ENCODE assay signal across 9 mouse cellular contexts in genomic region chr2:135361798-135362197, GRCm38 (mm10).
A peak's percentile ranks its signal among the peaks of the same experiment; 100 is the strongest.
DNase-seq lines count a peak whose midpoint lies in the region; ATAC-seq and TF ChIP-seq lines count a peak whose summit lies in the region.
"Had no signal": no experiment of that assay in that cellular context is flagged by ENCODE, and none has a peak within 500 bp of the region (broad histone marks: within the 10 kb centered on the region; RNA-seq: fewer than 3 reads in every experiment).

No protein-coding gene starts in this region.

- no peak overlapping the region for H3K4me2 ChIP-seq in heart, embryonic 11.5 days
- no peak overlapping the region for H3K4me2 ChIP-seq in midbrain, embryonic 15.5 days
- H3K4me2 ChIP-seq: limb, embryonic 13.5 days had no signal

- H3K36me3 ChIP-seq in heart, adult 2 months (ENCODE audit: control insufficient read depth, insufficient read depth, low read length): no peaks in the 10 kb centered on the region; the same call in 1 of the 2 replicates
- no peaks in the 10 kb centered on the region for H3K36me3 ChIP-seq in heart, embryonic 11.5 days (ENCODE audit: control insufficient read depth, insufficient read depth, low read length)
- H3K36me3 ChIP-seq in testis, adult 2 months (ENCODE audit: control insufficient read depth, insufficient read depth, low read length): no peaks in the 10 kb centered on the region
- H3K36me3 ChIP-seq in midbrain, embryonic 15.5 days (replicated peaks): no peaks in the 10 kb centered on the region
- H3K36me3 ChIP-seq: limb, embryonic 13.5 days had no signal

- DNase-seq in heart, adult 2 months: no peak
- DNase-seq in testis, postnatal 10 days (ENCODE audit: low spot score): no peak
- peak; percentile 16 for DNase-seq in cerebellum, adult 9-11 months
- DNase-seq in hindlimb bud, embryonic 11.5 days (ENCODE audit: extremely low spot score, low read depth, low spot score): peak; percentile 47
- DNase-seq in gastrocnemius, postnatal 14 days: no peak

- ATAC-seq in heart, embryonic 11.5 days (replicated peaks; ENCODE audit: insufficient number of reproducible peaks, low FRiP score, low TSS enrichment): no peak
- peak; percentile 63; the same call in 1 of the 2 replicates for ATAC-seq in midbrain, embryonic 15.5 days (replicated peaks)

- no peaks in the 10 kb centered on the region for H3K27me3 ChIP-seq in heart, adult 2 months (ENCODE audit: control insufficient read depth, insufficient read depth, low read length)
- H3K27me3 ChIP-seq in heart, embryonic 11.5 days (ENCODE audit: control insufficient read depth, insufficient read depth, low read length): no peaks in the 10 kb centered on the region
- no peaks in the 10 kb centered on the region for H3K27me3 ChIP-seq in testis, adult 2 months (ENCODE audit: control insufficient read depth, insufficient read depth, low read length)
- no peaks in the 10 kb centered on the region for H3K27me3 ChIP-seq in midbrain, embryonic 15.5 days (replicated peaks)
- H3K27me3 ChIP-seq: limb, embryonic 13.5 days had no signal

- no peak overlapping the region for H3K4me3 ChIP-seq in heart, adult 2 months
- no peak overlapping the region for H3K4me3 ChIP-seq in heart, embryonic 11.5 days (ENCODE audit: low read depth, low read length)
- no peak overlapping the region for H3K4me3 ChIP-seq in testis, adult 2 months (ENCODE audit: control insufficient read depth, low read depth, low read length)
- H3K4me3 ChIP-seq in midbrain, embryonic 15.5 days: no peak overlapping the region
- H3K4me3 ChIP-seq: limb, embryonic 13.5 days had no signal

- intact Hi-C loops in heart, adult 2 months (cut with DNase I): loop anchor here (1.0 kb wide), 1 partner anchor 596 kb away; no protein-coding TSS in a partner anchor
- intact Hi-C loops in gastrocnemius, postnatal 14 days (cut with DNase I; ENCODE audit: low total_unique reads): loop anchor here (10.0 kb wide), 1 partner anchor 783 kb away; no protein-coding TSS in a partner anchor

- TF ChIP-seq EP300 in heart, adult 2 months (IDR thresholded peaks at IDR 0.05; ENCODE audit: insufficient read depth, low read depth, low read length): no peak

- H3K27ac ChIP-seq in heart, adult 2 months: no peak overlapping the region
- H3K27ac ChIP-seq in heart, embryonic 11.5 days (ENCODE audit: low read depth, low read length): no peak overlapping the region
- no peak overlapping the region for H3K27ac ChIP-seq in testis, adult 2 months (ENCODE audit: control insufficient read depth, insufficient read depth, low read depth, low read length)
- H3K27ac ChIP-seq in midbrain, embryonic 15.5 days: no peak overlapping the region
- H3K27ac ChIP-seq: limb, embryonic 13.5 days had no signal

- H3K9me3 ChIP-seq in heart, embryonic 11.5 days (replicated peaks; ENCODE audit: control insufficient read depth, low read length): no peaks in the 10 kb centered on the region
- no peaks in the 10 kb centered on the region for H3K9me3 ChIP-seq in midbrain, embryonic 15.5 days
- H3K9me3 ChIP-seq: limb, embryonic 13.5 days had no signal

- no peak for TF ChIP-seq POLR2A in heart, adult 2 months (IDR thresholded peaks at IDR 0.05; ENCODE audit: insufficient read depth, low read depth, low read length)
- no peak for TF ChIP-seq POLR2A in testis, adult 2 months (IDR thresholded peaks at IDR 0.05; ENCODE audit: control insufficient read depth, low read depth, low read length)

- 5% methylated on average over 1 of the region's 1 CpGs for WGBS in heart, adult 2 months
- WGBS in heart, embryonic 11.5 days (ENCODE audit: insufficient replicate concordance): 10% methylated on average over 1 of the region's 1 CpGs
- WGBS in midbrain, embryonic 15.5 days: 12% methylated on average over 1 of the region's 1 CpGs

- no peak overlapping the region for H3K9ac ChIP-seq in heart, adult 2 months (ENCODE audit: low read depth, low read length)
- no peak overlapping the region for H3K9ac ChIP-seq in heart, embryonic 11.5 days (ENCODE audit: low read depth, low read length)
- no peak overlapping the region for H3K9ac ChIP-seq in midbrain, embryonic 15.5 days
- H3K9ac ChIP-seq: limb, embryonic 13.5 days had no signal

- no peaks in the 10 kb centered on the region for H3K79me2 ChIP-seq in heart, adult 2 months (replicated peaks; ENCODE audit: control insufficient read depth, insufficient read depth, low read length)

- no peaks in the 10 kb centered on the region; the same call in none of the 2 replicates for H3K4me1 ChIP-seq in heart, adult 2 months (ENCODE audit: control insufficient read depth, insufficient read depth, low read length)
- H3K4me1 ChIP-seq in heart, embryonic 11.5 days (ENCODE audit: control insufficient read depth, insufficient read depth, low read length): peaks cover 8% of the 10 kb centered on the region; the same call in 1 of the 2 replicates
- H3K4me1 ChIP-seq in testis, adult 2 months (ENCODE audit: control insufficient read depth, insufficient read depth, low read length): no peaks in the 10 kb centered on the region
- H3K4me1 ChIP-seq in midbrain, embryonic 15.5 days: no peaks in the 10 kb centered on the region
- H3K4me1 ChIP-seq: limb, embryonic 13.5 days had no signal

- peak; percentile 88 for TF ChIP-seq CTCF in heart, adult 2 months (IDR thresholded peaks at IDR 0.05)
- peak; percentile 30; the same call in 1 of the 2 replicates for TF ChIP-seq CTCF in testis, adult 2 months (IDR thresholded peaks at IDR 0.05; ENCODE audit: control insufficient read depth, insufficient read depth, insufficient replicate concordance, low read depth, low read length)

Comparison
In these comparisons a context has a peak if more than half of its experiments do, and no peak if none do; other contexts are left out.
1. DNase-seq: peak in cerebellum, adult 9-11 months (single experiment) and hindlimb bud, embryonic 11.5 days (single experiment); none in heart, adult 2 months (0 of 2), testis, postnatal 10 days (single experiment) and gastrocnemius, postnatal 14 days (single experiment).